Mouse (Mus musculus): Measurements from ENCODE around the gene 4933402N22Rik. TPM values are rescaled to one million over a fixed set of nuclear protein-coding genes. Genes with fewer than 3 reads are reported as not detected.

Gene 4933402N22Rik
- not detected for polyA plus RNA-seq (2014; fragmentation: Illumina TruSeq; extraction: RNeasy Lipid Tissue Mini Kit (QIAGEN cat#74804); ENCODE audit: low read depth, low replicate concordance)

GRCm38 (mm10) chr5:11917743-11918142 is at the start of gene 4933402N22Rik:
Gene 4933402N22Rik, plus strand, starts transcription at chr5:11918043.

Other genes with a start within 250 kb of the 4933402N22Rik start
- gene Gm8922, start 236.1 kb upstream of the 4933402N22Rik start, polyA plus RNA-seq (2014; fragmentation: Illumina TruSeq; extraction: RNeasy Lipid Tissue Mini Kit (QIAGEN cat#74804); ENCODE audit: low read depth, low replicate concordance) = not detected
- not detected for gene Gm8926, start 147.5 kb upstream of the 4933402N22Rik start, polyA plus RNA-seq (2014; fragmentation: Illumina TruSeq; extraction: RNeasy Lipid Tissue Mini Kit (QIAGEN cat#74804); ENCODE audit: low read depth, low replicate concordance)
- gene Gm6465, start 72.5 kb upstream of the 4933402N22Rik start, polyA plus RNA-seq (2014; fragmentation: Illumina TruSeq; extraction: RNeasy Lipid Tissue Mini Kit (QIAGEN cat#74804); ENCODE audit: low read depth, low replicate concordance) = not detected